Mouse (Mus musculus) ZHBTc4 (cell line): ENCODE data around the gene Chchd3.

Experiments
- DNase-seq: peaks from one replicate; pipeline ENCODE4 v3.0.0-alpha.2; 2011; ENCODE audit warnings: low read depth, low spot score

Chchd3 gene

GRCm38 (mm10) chr6:32801776-32802175 lies 258.3 kb downstream of the Chchd3 start:
- DNase-seq, result no peak

GRCm38 (mm10) chr6:32797525-32797924 lies 262.5 kb downstream of the Chchd3 start:
- DNase-seq, result peak; percentile 94

GRCm38 (mm10) chr6:32795653-32796500 lies 264.2 kb downstream of the Chchd3 start:
- no peak for DNase-seq

GRCm38 (mm10) chr6:32793575-32793974 lies 266.5 kb downstream of the Chchd3 start:
- DNase-seq, result no peak

GRCm38 (mm10) chr6:32793163-32793562 lies 266.9 kb downstream of the Chchd3 start:
- DNase-seq, result no peak

GRCm38 (mm10) chr6:32790487-32790886 lies 269.6 kb downstream of the Chchd3 start:
- DNase-seq, result no peak

GRCm38 (mm10) chr6:32787399-32787798 lies 272.7 kb downstream of the Chchd3 start:
- DNase-seq, result peak; percentile 42

- peak; percentile 69 for DNase-seq
These were observed 273.9 kb downstream of the Chchd3 start for GRCm38 (mm10) chr6:32786196-32786595.

- no peak for DNase-seq
These were observed 277.0 kb downstream of the Chchd3 start for GRCm38 (mm10) chr6:32783102-32783501.

- DNase-seq, result peak; percentile 36
These were observed 279.5 kb downstream of the Chchd3 start for GRCm38 (mm10) chr6:32780602-32781001.

GRCm38 (mm10) chr6:32776384-32776783 lies 283.7 kb downstream of the Chchd3 start:
- no peak for DNase-seq

- no peak for DNase-seq
These were observed 305.5 kb downstream of the Chchd3 start for GRCm38 (mm10) chr6:32754524-32754923.

GRCm38 (mm10) chr6:32749821-32750220 lies 310.2 kb downstream of the Chchd3 start:
- DNase-seq, result peak; percentile 46

- DNase-seq, result no peak
These were observed 311.3 kb downstream of the Chchd3 start for GRCm38 (mm10) chr6:32748777-32749176.

- no peak for DNase-seq
These were observed 312.7 kb downstream of the Chchd3 start for GRCm38 (mm10) chr6:32747333-32747732.
